Mouse (Mus musculus): ENCODE measurements at regions not wholly inside any gene's neighbourhood (a gene's known extent, or its start where the extent isn't known, plus 50 kb on each side); places are given as distances from the start of the nearest gene placed in this dataset.

DNA sequence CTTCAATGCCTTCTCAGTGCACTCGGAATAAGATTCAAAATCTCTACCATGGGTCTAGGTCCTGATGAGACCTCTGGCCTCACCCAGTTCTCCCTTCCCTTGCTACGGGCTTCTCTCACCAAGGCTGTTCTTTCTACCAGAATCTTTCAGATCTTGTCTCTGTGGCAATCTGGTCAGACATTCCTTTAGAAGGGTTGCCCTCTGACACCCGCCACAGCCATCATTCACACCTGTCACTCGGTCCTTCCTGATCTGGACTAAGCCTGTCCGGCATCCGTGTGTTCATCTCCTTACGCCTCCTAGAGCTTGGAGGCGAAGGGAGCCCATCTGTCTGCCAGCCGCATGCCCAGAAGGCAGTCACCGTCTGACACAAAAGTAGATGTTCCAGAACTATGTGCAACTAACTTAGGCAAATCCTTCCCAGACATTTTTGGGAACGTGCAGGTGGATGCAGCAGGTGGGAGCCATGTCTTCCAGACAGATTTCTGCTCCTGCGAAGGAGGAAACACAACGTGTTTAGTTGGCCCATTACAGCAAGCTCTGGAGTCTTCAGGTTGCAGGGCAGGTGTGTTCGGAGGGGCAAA is 77.7 kb downstream of the Fam76b start:
- TF ChIP-seq CTCF (IDR thresholded peaks at IDR 0.05) = no peak
- no peak for TF ChIP-seq EP300 (IDR thresholded peaks at IDR 0.05; ENCODE audit: insufficient read depth, low read depth, low read length)
- TF ChIP-seq POLR2A (IDR thresholded peaks at IDR 0.05; ENCODE audit: insufficient read depth, low read depth, low read length) = no peak
- 87% methylated on average over 14 of the region's 14 CpGs for WGBS
- DNase-seq = no peak
- H3K27me3 ChIP-seq (ENCODE audit: control insufficient read depth, insufficient read depth, low read length) = no peaks in the 10 kb centered on the region
- H3K36me3 ChIP-seq (ENCODE audit: control insufficient read depth, insufficient read depth, low read length) = no peaks in the 10 kb centered on the region
- no peak overlapping the region for H3K27ac ChIP-seq
- H3K9ac ChIP-seq (ENCODE audit: low read depth, low read length) = no peak overlapping the region
- no peaks in the 10 kb centered on the region for H3K79me2 ChIP-seq (replicated peaks; ENCODE audit: control insufficient read depth, insufficient read depth, low read length)
- intact Hi-C loops (cut with DNase I) = no loop called here
- H3K4me1 ChIP-seq (ENCODE audit: control insufficient read depth, insufficient read depth, low read length) = no peaks in the 10 kb centered on the region
- H3K4me3 ChIP-seq = no peak overlapping the region

DNA sequence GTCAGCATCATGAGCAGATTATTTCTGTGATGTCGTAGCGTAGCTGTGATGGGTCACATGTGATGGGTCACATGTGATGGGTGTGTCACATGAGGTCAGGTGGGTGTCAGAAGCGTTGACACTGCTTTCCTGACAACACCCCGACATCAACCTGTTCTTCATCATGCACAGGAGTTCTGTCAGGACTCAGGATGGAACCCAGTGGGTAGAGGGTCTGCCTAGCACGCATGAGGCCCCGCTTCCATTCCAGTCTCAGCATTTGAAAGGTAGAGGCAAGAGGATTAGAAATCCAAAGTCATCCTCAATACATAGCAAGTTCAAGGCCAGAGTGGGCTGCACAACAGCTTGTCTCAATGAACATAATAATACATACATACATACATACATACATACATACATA is 79.2 kb downstream of the Fam76b start:
- no peaks in the 10 kb centered on the region for H3K79me2 ChIP-seq (replicated peaks; ENCODE audit: control insufficient read depth, insufficient read depth, low read length)
- H3K36me3 ChIP-seq (ENCODE audit: control insufficient read depth, insufficient read depth, low read length) = no peaks in the 10 kb centered on the region
- no peak overlapping the region for H3K27ac ChIP-seq
- DNase-seq = no peak
- WGBS = 90% methylated on average over 6 of the region's 6 CpGs
- TF ChIP-seq CTCF (IDR thresholded peaks at IDR 0.05) = no peak
- TF ChIP-seq EP300 (IDR thresholded peaks at IDR 0.05; ENCODE audit: insufficient read depth, low read depth, low read length) = no peak
- no peak for TF ChIP-seq POLR2A (IDR thresholded peaks at IDR 0.05; ENCODE audit: insufficient read depth, low read depth, low read length)
- intact Hi-C loops (cut with DNase I) = no loop called here
- no peak overlapping the region for H3K9ac ChIP-seq (ENCODE audit: low read depth, low read length)
- no peaks in the 10 kb centered on the region for H3K4me1 ChIP-seq (ENCODE audit: control insufficient read depth, insufficient read depth, low read length)
- no peaks in the 10 kb centered on the region for H3K27me3 ChIP-seq (ENCODE audit: control insufficient read depth, insufficient read depth, low read length)
- H3K4me3 ChIP-seq = no peak overlapping the region

DNA sequence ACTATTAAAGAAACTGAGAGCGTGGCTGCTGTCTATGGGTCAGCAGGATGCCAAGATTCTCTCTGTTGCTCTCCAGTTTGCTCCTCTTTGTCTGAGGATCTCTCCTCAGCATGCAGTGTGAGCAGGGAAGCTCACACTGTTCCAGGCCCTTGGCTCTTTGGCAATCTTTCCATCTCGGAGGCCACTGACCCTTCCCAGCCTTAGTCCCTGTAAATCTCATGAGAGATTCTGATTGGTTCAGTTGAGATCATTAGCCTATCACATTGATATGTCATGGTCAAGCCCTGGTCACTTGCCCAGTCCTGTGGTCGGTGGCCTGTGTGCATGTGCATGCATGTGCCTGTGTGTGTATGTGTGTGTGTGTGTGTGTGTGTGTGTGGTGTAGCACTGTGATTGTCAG is 82.1 kb downstream of the Fam76b start:
- Histone ChIP-seq H3K4me1 (ENCODE audit: control insufficient read depth, insufficient read depth, low read length) (no peaks in the 10 kb centered on the region), H3K9ac (ENCODE audit: low read depth, low read length) (no peak overlapping the region), H3K4me3 (no peak overlapping the region), H3K36me3 (ENCODE audit: control insufficient read depth, insufficient read depth, low read length) (no peaks in the 10 kb centered on the region), H3K79me2 (replicated peaks; ENCODE audit: control insufficient read depth, insufficient read depth, low read length) (no peaks in the 10 kb centered on the region), H3K27ac (no peak overlapping the region), H3K27me3 (ENCODE audit: control insufficient read depth, insufficient read depth, low read length) (no peaks in the 10 kb centered on the region)
- intact Hi-C loops (cut with DNase I) = no loop called here
- DNase-seq = no peak
- 68% methylated on average over 3 of the region's 3 CpGs for WGBS
- TF ChIP-seq POLR2A (IDR thresholded peaks at IDR 0.05; ENCODE audit: insufficient read depth, low read depth, low read length) (no peak), EP300 (IDR thresholded peaks at IDR 0.05; ENCODE audit: insufficient read depth, low read depth, low read length) (no peak)

- no peak for DNase-seq
- no peaks in the 10 kb centered on the region for H3K27me3 ChIP-seq (ENCODE audit: control insufficient read depth, insufficient read depth, low read length)
These were observed 82.6 kb downstream of the Fam76b start for GRCm38 (mm10) chr9:13910091-13910490.

DNA sequence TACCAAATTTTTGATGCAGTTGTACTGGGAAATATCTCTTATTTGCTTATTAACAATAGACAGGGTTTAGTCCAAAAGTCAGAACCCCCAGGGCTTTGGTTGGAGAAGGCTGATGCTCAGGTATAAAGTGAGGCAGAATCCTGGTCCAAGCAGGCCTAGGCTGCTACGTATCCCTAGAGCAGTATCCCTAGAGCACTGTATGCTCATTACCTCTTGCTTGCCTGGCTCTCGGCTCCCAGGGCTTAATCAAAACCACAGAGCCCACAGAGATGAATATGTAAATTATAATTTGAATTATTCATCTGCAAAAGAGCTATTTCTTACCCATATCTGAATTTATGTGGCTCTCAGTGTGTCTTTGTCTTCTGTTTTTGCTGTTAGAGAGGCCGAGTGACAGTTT is 85.9 kb downstream of the Fam76b start:
- Histone ChIP-seq H3K4me3 (no peak overlapping the region), H3K27me3 (ENCODE audit: control insufficient read depth, insufficient read depth, low read length) (no peaks in the 10 kb centered on the region), H3K4me1 (ENCODE audit: control insufficient read depth, insufficient read depth, low read length) (no peaks in the 10 kb centered on the region), H3K36me3 (ENCODE audit: control insufficient read depth, insufficient read depth, low read length) (no peaks in the 10 kb centered on the region), H3K9ac (ENCODE audit: low read depth, low read length) (no peak overlapping the region), H3K27ac (no peak overlapping the region), H3K79me2 (replicated peaks; ENCODE audit: control insufficient read depth, insufficient read depth, low read length) (no peaks in the 10 kb centered on the region)
- TF ChIP-seq EP300 (IDR thresholded peaks at IDR 0.05; ENCODE audit: insufficient read depth, low read depth, low read length) (no peak), CTCF (IDR thresholded peaks at IDR 0.05) (no peak), POLR2A (IDR thresholded peaks at IDR 0.05; ENCODE audit: insufficient read depth, low read depth, low read length) (no peak)
- intact Hi-C loops (cut with DNase I) = no loop called here
- 88% methylated on average over 3 of the region's 3 CpGs for WGBS
- DNase-seq = no peak

More at GRCm38 (mm10) chr9:13910091-13910490, 82.6 kb downstream of the Fam76b start:
- Histone ChIP-seq H3K36me3 (ENCODE audit: control insufficient read depth, insufficient read depth, low read length) (no peaks in the 10 kb centered on the region), H3K4me3 (no peak overlapping the region), H3K4me1 (ENCODE audit: control insufficient read depth, insufficient read depth, low read length) (no peaks in the 10 kb centered on the region), H3K9ac (ENCODE audit: low read depth, low read length) (no peak overlapping the region), H3K79me2 (replicated peaks; ENCODE audit: control insufficient read depth, insufficient read depth, low read length) (no peaks in the 10 kb centered on the region), H3K27ac (no peak overlapping the region)
- 44% methylated on average over 2 of the region's 2 CpGs for whole genome bisulfite sequencing
- intact Hi-C loops (cut with DNase I) = no loop called here
- TF ChIP-seq EP300 (IDR thresholded peaks at IDR 0.05; ENCODE audit: insufficient read depth, low read depth, low read length) (no peak), CTCF (IDR thresholded peaks at IDR 0.05) (no peak), POLR2A (IDR thresholded peaks at IDR 0.05; ENCODE audit: insufficient read depth, low read depth, low read length) (no peak)

- intact Hi-C loops (cut with DNase I) = no loop called here
- Histone ChIP-seq H3K36me3 (ENCODE audit: control insufficient read depth, insufficient read depth, low read length) (no peaks in the 10 kb centered on the region), H3K9ac (ENCODE audit: low read depth, low read length) (no peak overlapping the region), H3K4me1 (ENCODE audit: control insufficient read depth, insufficient read depth, low read length) (no peaks in the 10 kb centered on the region), H3K4me3 (no peak overlapping the region), H3K27ac (no peak overlapping the region), H3K79me2 (replicated peaks; ENCODE audit: control insufficient read depth, insufficient read depth, low read length) (no peaks in the 10 kb centered on the region), H3K27me3 (ENCODE audit: control insufficient read depth, insufficient read depth, low read length) (no peaks in the 10 kb centered on the region)
- TF ChIP-seq CTCF (IDR thresholded peaks at IDR 0.05) (no peak), EP300 (IDR thresholded peaks at IDR 0.05; ENCODE audit: insufficient read depth, low read depth, low read length) (no peak), POLR2A (IDR thresholded peaks at IDR 0.05; ENCODE audit: insufficient read depth, low read depth, low read length) (no peak)
- no peak for DNase-seq
- 89% methylated on average over 9 of the region's 9 CpGs for WGBS
These were observed 86.6 kb downstream of the Fam76b start for GRCm38 (mm10) chr9:13914131-13914530.

Measured in heart, adult 2 months (tissue).